Mouse (Mus musculus) ES-E14 (cell line): ENCODE results near the gene Afg1l. TPM values are rescaled to one million over a fixed set of nuclear protein-coding genes. Genes with fewer than 3 reads are reported as not detected.

Experiments
- DNase-seq: peaks from one replicate; pipeline ENCODE4 v3.0.0-alpha.2; 2013; ENCODE audit warnings: low read depth, low spot score
- H3K27ac ChIP-seq: 2 replicates; pipeline ENCODE4 v1.5.1; 2012; ENCODE audit warnings: low read depth, mild to moderate bottlenecking, low read length, moderate library complexity, mixed read lengths; ENCODE audit not compliant: poor library complexity, insufficient read depth, severe bottlenecking
- H3K36me3 ChIP-seq: 2 replicates; pipeline ENCODE4 v1.6.1; 2012; ENCODE audit warnings: mild to moderate bottlenecking, low read length, moderate library complexity, mixed read lengths; ENCODE audit not compliant: control insufficient read depth, poor library complexity, insufficient read depth, severe bottlenecking
- H3K4me1 ChIP-seq, 2 experiments: fragments of 150-350 bp in 1 of 2; sonication (generic) in 1 of 2; 2 replicates each; pipeline ENCODE4 v1.6.1; 2012; ENCODE audit warnings: low read length in 2 of 2, mild to moderate bottlenecking in 1 of 2, mixed read lengths in 1 of 2; ENCODE audit not compliant: control insufficient read depth in 2 of 2, insufficient read depth in 2 of 2, poor library complexity in 1 of 2
- H3K4me3 ChIP-seq, 2 experiments: fragments of 150-350 bp in 1 of 2; sonication (generic) in 1 of 2; 2 replicates each; pipeline ENCODE4 v1.5.1; 2012; ENCODE audit warnings: low read length in 2 of 2, low read depth in 1 of 2, mild to moderate bottlenecking in 1 of 2, mixed read lengths in 1 of 2; ENCODE audit not compliant: insufficient read depth in 1 of 2, poor library complexity in 1 of 2, severe bottlenecking in 1 of 2
- H3K9ac ChIP-seq: 2 replicates; pipeline ENCODE4 v1.6.1; 2012; ENCODE audit warnings: low read depth, mild to moderate bottlenecking, low read length, mixed read lengths; ENCODE audit not compliant: poor library complexity, insufficient read depth, severe bottlenecking
- H3K9me3 ChIP-seq: fragments of 150-350 bp; sonication (generic); 2 replicates; pipeline ENCODE4 v1.6.1; 2012; ENCODE audit warnings: low read depth, mild to moderate bottlenecking, low read length; ENCODE audit not compliant: control insufficient read depth, insufficient read depth
- CHD2 ChIP-seq: IDR thresholded peaks from 2 replicates; pipeline ENCODE4 v1.6.1; 2014; ENCODE audit warnings: mild to moderate bottlenecking, low read depth, low read length, inconsistent platforms
- HCFC1 ChIP-seq: IDR thresholded peaks from 2 replicates; pipeline ENCODE4 v1.6.1; 2012; ENCODE audit warnings: low read length, inconsistent platforms, borderline replicate concordance; ENCODE audit not compliant: insufficient read depth
- MAFK ChIP-seq: IDR thresholded peaks from 2 replicates; pipeline ENCODE4 v1.6.1; 2014; ENCODE audit warnings: mild to moderate bottlenecking, low read depth, low read length, inconsistent platforms; ENCODE audit not compliant: insufficient read depth
- ZC3H11A ChIP-seq: IDR thresholded peaks from 2 replicates; pipeline ENCODE4 v1.6.1; 2012; ENCODE audit warnings: low read depth, mild to moderate bottlenecking, inconsistent platforms, low read length, borderline replicate concordance
- ZNF384 ChIP-seq: IDR thresholded peaks from 2 replicates; pipeline ENCODE4 v1.6.1; 2012; ENCODE audit warnings: low read depth, low read length, inconsistent platforms
- in situ Hi-C, 2 experiments: fragments of 600-800 bp; cut with MboI; formaldehyde crosslinking; loops; one replicate each; pipeline ENCODE4 v1.15.1; 2025; ENCODE audit warnings: low sequenced_read_pairs in 2 of 2, inconsistent platforms in 1 of 2; ENCODE audit not compliant: unreplicated experiment in 2 of 2
- total RNA-seq: library from RNA; depleted of rRNA; stranded (reverse); fragments of 300-350 nt; gene quantifications from 2 replicates; pipeline ENCODE4 v1.2.3, GENCODE M21; 2012

Gene Afg1l
- total RNA-seq, 1 experiment = 7.7 TPM

GRCm38 (mm10) chr10:42323978-42324377 is 154.4 kb downstream of the Afg1l start:
- no peaks in the 10 kb centered on the region for H3K36me3 ChIP-seq
- in situ Hi-C loops = loop anchor here (25.0 kb wide), 2 partner anchors 288 to 413 kb away; no protein-coding TSS in a partner anchor
- no peaks in the 10 kb centered on the region for H3K4me1 ChIP-seq
- no peak overlapping the region for H3K9ac ChIP-seq
- TF ChIP-seq MAFK (no peak), ZNF384 (no peak), CHD2 (no peak), ZC3H11A (no peak), HCFC1 (no peak)
- H3K27ac ChIP-seq = no peak overlapping the region
- H3K9me3 ChIP-seq = no peaks in the 10 kb centered on the region
- DNase-seq = no peak
- H3K4me3 ChIP-seq = no peak overlapping the region

- Histone ChIP-seq H3K4me1 (no peaks in the 10 kb centered on the region), H3K4me3 (no peak overlapping the region), H3K9ac (no peak overlapping the region), H3K9me3 (no peaks in the 10 kb centered on the region), H3K36me3 (peaks cover 3% of the 10 kb centered on the region; the same call in 1 of the 2 replicates), H3K27ac (no peak overlapping the region)
- in situ Hi-C loops = loop anchor here (25.0 kb wide), 2 partner anchors 299 to 424 kb away; no protein-coding TSS in a partner anchor
- DNase-seq = no peak
- TF ChIP-seq CHD2 = no peak
- TF ChIP-seq ZC3H11A = no peak
- TF ChIP-seq ZNF384 = no peak
Observed at GRCm38 (mm10) chr10:42313222-42313786, 165.1 kb downstream of the Afg1l start.

DNA sequence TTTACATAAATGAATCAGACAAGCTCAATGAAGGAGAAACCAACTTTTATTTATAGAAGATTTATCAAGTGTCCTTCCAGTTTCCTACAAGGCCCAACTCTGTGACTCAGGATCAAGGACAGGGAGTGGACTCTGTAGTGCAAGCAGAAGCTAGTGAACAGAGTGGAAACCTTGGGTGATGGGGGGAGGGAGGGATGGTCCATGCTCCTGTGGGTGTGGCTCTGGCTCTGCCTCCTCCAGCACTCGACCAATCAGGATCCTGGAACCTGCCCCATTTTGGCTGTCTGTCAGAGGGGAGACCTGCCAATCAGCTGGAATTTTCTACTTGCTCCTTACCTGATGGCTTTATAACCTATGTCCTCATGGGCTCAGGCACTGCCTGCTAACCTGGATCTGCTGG is 165.8 kb downstream of the Afg1l start:
- no peaks in the 10 kb centered on the region for H3K4me1 ChIP-seq
- H3K36me3 ChIP-seq = peaks cover 3% of the 10 kb centered on the region; the same call in 1 of the 2 replicates
- DNase-seq = no peak
- TF ChIP-seq ZC3H11A = no peak
- TF ChIP-seq MAFK = no peak
- TF ChIP-seq ZNF384 = no peak
- TF ChIP-seq HCFC1 = no peak
- no peak for TF ChIP-seq CHD2
- H3K9ac ChIP-seq = no peak overlapping the region
- H3K27ac ChIP-seq = no peak overlapping the region
- no peak overlapping the region for H3K4me3 ChIP-seq
- in situ Hi-C loops = loop anchor here (25.0 kb wide), 2 partner anchors 300 to 425 kb away; no protein-coding TSS in a partner anchor
- H3K9me3 ChIP-seq = no peaks in the 10 kb centered on the region

- in situ Hi-C loops = loop anchor here (10.0 to 25.0 kb wide), 3 partner anchors 276 to 429 kb away; partner anchors contain the start of genes Nr2e1 (in 1 of the 2) and Ostm1 (in 1 of the 2)
- 0 out of 4 replicates have a peak overlapping the region, but pooled peaks of 1 of the 2 experiments have one; percentile 23 for H3K4me3 ChIP-seq
- no peak for DNase-seq
- no peaks in the 10 kb centered on the region for H3K4me1 ChIP-seq
- H3K9ac ChIP-seq = no peak overlapping the region
- no peak overlapping the region for H3K27ac ChIP-seq
- peaks cover 3% of the 10 kb centered on the region; the same call in 1 of the 2 replicates for H3K36me3 ChIP-seq
- H3K9me3 ChIP-seq = no peaks in the 10 kb centered on the region
- TF ChIP-seq MAFK (peak; percentile 98), ZNF384 (no peak), HCFC1 (no peak)
Observed at GRCm38 (mm10) chr10:42308687-42308987, 169.7 kb downstream of the Afg1l start.
